Mouse (Mus musculus) liver, embryonic 15.5 days (tissue): ENCODE measurements at regions not wholly inside any gene's neighbourhood (a gene's known extent, or its start where the extent isn't known, plus 50 kb on each side); places are given as distances from the start of the nearest gene placed in this dataset.

ENCODE experiments used
- ATAC-seq: fragments of 200-750 bp; cut with Nextera tagmentation; 2 replicates; pipeline ENCODE4 v1.8.0; 2017; ENCODE audit warnings: moderate number of reproducible peaks, mild to moderate bottlenecking, moderate library complexity; ENCODE audit not compliant: insufficient read depth
- H3K27ac ChIP-seq: fragments of 300-500 bp; sonication (generic); replicated peaks from 2 replicates; pipeline ENCODE4 v1.5.1; 2015; ENCODE audit warnings: mild to moderate bottlenecking, inconsistent platforms
- H3K27me3 ChIP-seq: fragments of 300-500 bp; sonication (generic); 2 replicates; pipeline ENCODE4 v1.6.1; 2015; ENCODE audit warnings: mild to moderate bottlenecking, inconsistent platforms
- H3K36me3 ChIP-seq: fragments of 300-500 bp; sonication (generic); replicated peaks from 2 replicates; pipeline ENCODE4 v1.6.1; 2015; ENCODE audit warnings: moderate library complexity, mild to moderate bottlenecking, inconsistent platforms
- H3K4me1 ChIP-seq: fragments of 300-500 bp; sonication (generic); replicated peaks from 2 replicates; pipeline ENCODE4 v1.6.1; 2015; ENCODE audit warnings: inconsistent platforms
- H3K4me2 ChIP-seq: fragments of 300-500 bp; sonication (generic); 2 replicates; pipeline ENCODE4 v1.6.1; 2015; ENCODE audit warnings: moderate library complexity, mild to moderate bottlenecking, inconsistent platforms
- H3K4me3 ChIP-seq: fragments of 300-500 bp; sonication (generic); replicated peaks from 2 replicates; pipeline ENCODE4 v1.5.1; 2015; ENCODE audit warnings: mild to moderate bottlenecking, inconsistent platforms
- H3K9ac ChIP-seq: fragments of 300-500 bp; sonication (generic); 2 replicates; pipeline ENCODE4 v1.6.1; 2015; ENCODE audit warnings: moderate library complexity, mild to moderate bottlenecking, inconsistent platforms
- H3K9me3 ChIP-seq: fragments of 300-500 bp; sonication (generic); replicated peaks from 2 replicates; pipeline ENCODE4 v1.6.1; 2016; ENCODE audit warnings: inconsistent platforms
- WGBS: fragments of 180-500 bp; shearing (Covaris S2); methylation state at CpG from one replicate; pipeline ENCODE4 v1.1.7; 2015; ENCODE audit warnings: mixed read lengths; ENCODE audit not compliant: insufficient replicate concordance; 5-methylcytosine and 5-hydroxymethylcytosine counted together

DNA sequence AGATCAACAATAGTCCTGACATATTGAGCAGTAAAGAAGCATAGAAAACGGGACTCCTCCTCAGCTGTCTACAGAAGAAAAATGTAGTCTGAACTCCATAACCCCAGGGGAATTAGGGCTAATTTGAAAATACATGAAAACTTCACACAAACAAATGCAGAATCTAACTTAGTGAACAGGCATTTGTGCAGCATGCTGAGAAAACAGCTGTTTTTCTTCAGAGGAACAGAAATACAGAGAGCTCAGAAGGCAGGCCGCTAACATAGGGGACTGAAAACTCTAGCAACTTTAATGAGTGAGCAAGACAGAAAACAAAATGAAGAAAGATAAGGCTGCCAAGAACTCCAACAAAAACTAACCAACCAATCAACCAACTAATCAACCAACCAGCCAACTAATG lies 172.7 kb upstream of the Zc3h12c start:
- no peaks in the 10 kb centered on the region for H3K36me3 ChIP-seq
- H3K4me3 ChIP-seq, result no peak overlapping the region
- H3K27ac ChIP-seq, result no peak overlapping the region
- no peaks in the 10 kb centered on the region for H3K9me3 ChIP-seq
- WGBS, result 69% methylated on average over 2 of the region's 2 CpGs
- no peak overlapping the region for H3K4me2 ChIP-seq
- H3K27me3 ChIP-seq, result no peaks in the 10 kb centered on the region
- H3K9ac ChIP-seq, result no peak overlapping the region
- no peak for ATAC-seq
- H3K4me1 ChIP-seq, result no peaks in the 10 kb centered on the region

GRCm38 (mm10) chr9:52337786-52338322 lies 169.5 kb upstream of the Zc3h12c start:
- Histone ChIP-seq H3K4me1 (no peaks in the 10 kb centered on the region), H3K27ac (no peak overlapping the region), H3K9me3 (no peaks in the 10 kb centered on the region), H3K36me3 (no peaks in the 10 kb centered on the region), H3K27me3 (no peaks in the 10 kb centered on the region), H3K9ac (no peak overlapping the region), H3K4me2 (no peak overlapping the region), H3K4me3 (no peak overlapping the region)
- no peak for ATAC-seq
- WGBS, result 61% methylated on average over 4 of the region's 4 CpGs

DNA sequence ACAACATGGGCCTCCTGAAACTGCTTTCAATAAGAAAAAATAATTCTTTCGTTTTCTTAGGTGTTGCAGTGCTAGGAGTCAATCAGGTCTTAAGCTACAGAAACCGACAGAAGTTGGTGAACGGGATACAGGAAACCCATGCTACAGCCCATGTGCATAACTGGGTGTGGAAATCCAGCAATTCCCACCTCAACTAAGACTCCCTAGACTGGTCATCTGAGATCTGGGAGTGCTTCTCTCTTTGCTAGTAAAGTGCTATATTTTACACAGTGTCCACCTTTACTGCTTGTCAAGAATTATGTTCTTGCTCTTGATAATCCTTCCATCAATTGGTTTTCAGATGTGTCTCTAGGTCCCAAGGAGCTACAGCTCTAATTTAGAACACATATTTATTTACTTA lies 166.4 kb upstream of the Zc3h12c start:
- Histone ChIP-seq H3K4me3 (no peak overlapping the region), H3K4me2 (no peak overlapping the region), H3K36me3 (no peaks in the 10 kb centered on the region), H3K9ac (no peak overlapping the region), H3K4me1 (no peaks in the 10 kb centered on the region), H3K27ac (no peak overlapping the region), H3K27me3 (no peaks in the 10 kb centered on the region), H3K9me3 (no peaks in the 10 kb centered on the region)
- ATAC-seq, result no peak
- WGBS, result 74% methylated on average over 3 of the region's 3 CpGs

DNA sequence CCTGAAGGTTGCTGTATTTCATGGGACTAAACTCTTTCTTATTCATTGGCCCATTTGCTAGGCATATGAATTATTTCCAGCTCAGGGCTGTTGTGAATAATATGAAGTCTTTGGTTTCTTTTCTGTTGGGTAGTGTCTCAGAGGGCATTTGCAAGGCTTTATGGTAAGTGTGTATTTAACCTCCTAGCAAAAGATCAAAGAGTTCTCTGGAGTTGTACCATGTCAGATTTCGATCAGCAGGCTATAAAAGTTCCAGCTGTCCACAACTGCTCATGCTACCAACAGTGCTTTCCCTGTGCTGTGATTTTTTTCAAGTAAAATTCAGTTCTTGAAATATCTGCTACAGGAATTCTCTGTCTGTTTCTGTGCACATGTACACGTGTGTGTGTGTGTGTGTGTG lies 165.5 kb upstream of the Zc3h12c start:
- H3K36me3 ChIP-seq, result no peaks in the 10 kb centered on the region
- no peaks in the 10 kb centered on the region for H3K27me3 ChIP-seq
- no peaks in the 10 kb centered on the region for H3K9me3 ChIP-seq
- no peaks in the 10 kb centered on the region for H3K4me1 ChIP-seq
- H3K9ac ChIP-seq, result no peak overlapping the region
- H3K27ac ChIP-seq, result no peak overlapping the region
- H3K4me3 ChIP-seq, result no peak overlapping the region
- no peak for ATAC-seq
- no peak overlapping the region for H3K4me2 ChIP-seq
- WGBS, result 18% methylated on average over 2 of the region's 2 CpGs

DNA sequence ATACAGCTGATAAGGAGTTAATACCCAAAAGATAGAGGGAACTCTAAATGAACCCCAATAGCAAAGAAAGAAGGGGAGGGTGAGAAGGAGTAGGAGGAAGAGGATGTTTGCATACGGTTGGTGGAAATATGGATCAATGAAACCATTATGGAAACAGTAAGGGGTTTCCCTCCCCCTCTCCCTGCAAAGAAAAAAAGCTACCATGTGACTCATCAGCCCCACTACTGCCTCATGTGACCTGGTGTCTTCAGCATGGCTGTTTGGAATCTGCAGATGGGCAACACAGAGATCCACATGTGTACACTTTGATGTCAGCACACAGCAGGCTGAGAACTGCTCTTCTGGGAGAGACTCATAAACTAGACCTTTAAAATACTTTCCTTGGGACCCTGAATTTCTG lies 163.4 kb upstream of the Zc3h12c start:
- Histone ChIP-seq H3K36me3 (no peaks in the 10 kb centered on the region), H3K9me3 (no peaks in the 10 kb centered on the region), H3K4me1 (no peaks in the 10 kb centered on the region), H3K27me3 (no peaks in the 10 kb centered on the region), H3K4me3 (no peak overlapping the region), H3K9ac (no peak overlapping the region), H3K27ac (no peak overlapping the region), H3K4me2 (no peak overlapping the region)
- no peak for ATAC-seq
- WGBS, result 50% methylated on average over 1 of the region's 1 CpGs

- ATAC-seq, result no peak
- no peaks in the 10 kb centered on the region for H3K36me3 ChIP-seq
- no peak overlapping the region for H3K27ac ChIP-seq
- no peak overlapping the region for H3K4me3 ChIP-seq
- WGBS, result 47% methylated on average over 3 of the region's 3 CpGs
- no peak overlapping the region for H3K4me2 ChIP-seq
- no peaks in the 10 kb centered on the region for H3K4me1 ChIP-seq
- no peaks in the 10 kb centered on the region for H3K9me3 ChIP-seq
- no peak overlapping the region for H3K9ac ChIP-seq
- H3K27me3 ChIP-seq, result no peaks in the 10 kb centered on the region
These were observed 162.3 kb upstream of the Zc3h12c start for GRCm38 (mm10) chr9:52330652-52331051.

DNA sequence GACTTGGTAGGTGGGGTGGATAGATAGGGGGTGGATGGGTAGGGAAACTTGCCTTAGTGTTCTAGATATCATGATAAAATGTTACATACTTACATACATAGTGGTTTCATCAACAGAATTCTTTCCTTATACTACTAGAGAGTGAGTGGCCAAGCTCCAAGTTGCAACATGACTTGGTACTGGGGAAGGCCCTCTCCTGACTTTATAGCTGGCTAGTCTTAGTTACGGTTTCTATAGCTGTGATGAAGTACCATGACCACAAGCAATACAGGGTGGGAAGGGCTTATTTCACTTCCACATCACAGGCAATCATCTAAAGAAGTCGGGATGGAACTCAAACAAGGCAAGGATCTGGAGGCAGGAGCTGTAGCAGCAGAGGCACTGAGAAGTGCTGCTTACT lies 156.0 kb upstream of the Zc3h12c start:
- ATAC-seq, result no peak
- Histone ChIP-seq H3K4me2 (no peak overlapping the region), H3K9me3 (no peaks in the 10 kb centered on the region), H3K9ac (no peak overlapping the region), H3K27ac (no peak overlapping the region), H3K4me1 (no peaks in the 10 kb centered on the region), H3K4me3 (no peak overlapping the region), H3K27me3 (no peaks in the 10 kb centered on the region), H3K36me3 (no peaks in the 10 kb centered on the region)
- 67% methylated on average over 2 of the region's 2 CpGs for WGBS

DNA sequence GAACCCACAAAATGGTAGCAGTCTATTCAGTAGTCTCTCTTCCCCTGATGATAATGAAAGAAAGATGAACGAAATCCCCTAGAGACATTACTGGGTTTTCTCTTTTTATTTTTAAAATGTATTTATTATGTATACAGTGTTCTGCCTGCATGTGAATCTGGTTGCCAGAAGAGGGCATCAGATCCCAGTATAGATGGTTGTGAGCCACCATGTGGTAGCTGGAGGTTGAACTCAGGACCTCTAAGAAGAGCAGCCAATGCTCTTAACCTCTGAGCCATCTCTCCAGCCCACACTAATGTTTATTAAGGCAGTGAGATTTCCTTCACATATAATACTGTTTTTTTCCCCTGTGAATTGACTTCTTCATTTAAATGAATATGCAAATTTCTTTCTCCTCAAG lies 155.4 kb upstream of the Zc3h12c start:
- Histone ChIP-seq H3K4me3 (no peak overlapping the region), H3K27ac (no peak overlapping the region), H3K36me3 (no peaks in the 10 kb centered on the region), H3K9me3 (no peaks in the 10 kb centered on the region), H3K9ac (no peak overlapping the region), H3K27me3 (no peaks in the 10 kb centered on the region), H3K4me1 (no peaks in the 10 kb centered on the region), H3K4me2 (no peak overlapping the region)
- WGBS, result 37% methylated on average over 1 of the region's 1 CpGs
- no peak for ATAC-seq

GRCm38 (mm10) chr9:52323226-52323625 lies 154.9 kb upstream of the Zc3h12c start:
- ATAC-seq, result no peak
- H3K4me1 ChIP-seq, result no peaks in the 10 kb centered on the region
- H3K4me3 ChIP-seq, result no peak overlapping the region
- no peak overlapping the region for H3K4me2 ChIP-seq
- no peaks in the 10 kb centered on the region for H3K36me3 ChIP-seq
- no peak overlapping the region for H3K27ac ChIP-seq
- 75% methylated on average over 6 of the region's 6 CpGs for WGBS
- no peak overlapping the region for H3K9ac ChIP-seq
- no peaks in the 10 kb centered on the region for H3K27me3 ChIP-seq
- H3K9me3 ChIP-seq, result no peaks in the 10 kb centered on the region

DNA sequence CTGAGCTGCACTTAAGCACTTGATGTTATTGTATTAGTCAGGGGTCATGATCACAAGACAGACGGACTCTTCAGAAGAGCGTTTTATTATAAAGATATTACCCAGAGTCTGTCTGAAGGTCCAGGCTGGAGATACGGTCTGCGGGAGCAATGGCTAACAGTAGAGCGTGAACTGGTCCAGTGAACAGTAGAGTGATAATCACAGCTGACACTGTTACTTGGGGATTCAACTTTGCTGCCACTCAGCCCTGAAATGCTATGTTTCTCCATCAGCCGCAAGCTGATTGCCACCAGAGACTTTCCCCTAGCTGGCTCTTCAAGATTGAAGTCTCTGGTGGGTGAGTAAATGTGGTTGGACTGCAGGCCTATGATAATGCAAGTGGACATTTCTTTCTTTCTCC lies 133.1 kb upstream of the Zc3h12c start:
- Histone ChIP-seq H3K9ac (no peak overlapping the region), H3K36me3 (no peaks in the 10 kb centered on the region), H3K4me2 (no peak overlapping the region), H3K4me3 (no peak overlapping the region), H3K27me3 (no peaks in the 10 kb centered on the region), H3K27ac (no peak overlapping the region), H3K9me3 (no peaks in the 10 kb centered on the region), H3K4me1 (no peaks in the 10 kb centered on the region)
- no peak for ATAC-seq
- WGBS, result 80% methylated on average over 6 of the region's 6 CpGs

- no peak overlapping the region for H3K27ac ChIP-seq
- H3K27me3 ChIP-seq, result no peaks in the 10 kb centered on the region
- H3K4me3 ChIP-seq, result no peak overlapping the region
- H3K36me3 ChIP-seq, result no peaks in the 10 kb centered on the region
- 4% methylated on average over 6 of the region's 6 CpGs for WGBS
- H3K4me2 ChIP-seq, result no peak overlapping the region
- H3K4me1 ChIP-seq, result no peaks in the 10 kb centered on the region
- ATAC-seq, result no peak
- H3K9ac ChIP-seq, result no peak overlapping the region
- no peaks in the 10 kb centered on the region for H3K9me3 ChIP-seq
These were observed 130.0 kb upstream of the Zc3h12c start for GRCm38 (mm10) chr9:52298329-52298728.

DNA sequence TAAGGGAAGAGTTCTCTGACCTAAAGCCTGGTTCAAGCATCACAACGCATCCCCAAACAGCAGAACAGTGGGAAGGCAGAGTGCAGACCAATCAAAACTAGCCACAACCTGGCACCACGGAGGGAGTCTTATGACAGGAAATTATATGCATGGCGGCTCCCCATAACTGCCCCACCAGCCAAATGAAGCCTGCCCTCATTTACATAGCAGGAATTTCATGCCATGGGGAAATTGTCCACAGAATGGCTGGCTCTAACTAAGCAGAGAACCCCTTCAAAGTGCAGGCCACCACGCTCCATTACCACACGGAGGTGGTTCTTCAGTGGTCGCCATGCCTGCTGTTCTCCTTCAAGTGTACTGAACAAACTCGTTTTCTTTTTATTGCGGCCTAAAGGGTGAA lies 126.3 kb upstream of the Zc3h12c start:
- no peaks in the 10 kb centered on the region for H3K9me3 ChIP-seq
- no peaks in the 10 kb centered on the region for H3K27me3 ChIP-seq
- no peaks in the 10 kb centered on the region for H3K36me3 ChIP-seq
- WGBS, result 59% methylated on average over 8 of the region's 8 CpGs
- H3K4me2 ChIP-seq, result no peak overlapping the region
- no peak overlapping the region for H3K27ac ChIP-seq
- no peaks in the 10 kb centered on the region for H3K4me1 ChIP-seq
- no peak overlapping the region for H3K9ac ChIP-seq
- H3K4me3 ChIP-seq, result no peak overlapping the region
- no peak for ATAC-seq
